Mouse (Mus musculus) limb, embryonic 12.5 days (tissue): Measurements from ENCODE around the gene Myl9. TPM values are rescaled to one million over a fixed set of nuclear protein-coding genes. Genes with fewer than 3 reads are reported as not detected.
A peak's percentile ranks its signal among the peaks of the same experiment; 100 is the strongest.

Source experiments
- ATAC-seq: fragments of 200-750 bp; cut with Nextera tagmentation; 2 replicates; pipeline ENCODE4 v1.8.0; 2017; ENCODE audit warnings: low read depth, moderate TSS enrichment; ENCODE audit not compliant: insufficient number of reproducible peaks, insufficient read depth, low FRiP score, low TSS enrichment
- H3K27ac ChIP-seq: fragments of 300-500 bp; sonication (generic); 2 replicates; pipeline ENCODE4 v1.5.1; 2016; ENCODE audit warnings: mild to moderate bottlenecking, moderate library complexity
- H3K27me3 ChIP-seq: fragments of 300-500 bp; sonication (generic); 2 replicates; pipeline ENCODE4 v1.6.1; 2016; ENCODE audit warnings: mild to moderate bottlenecking, moderate library complexity
- H3K36me3 ChIP-seq: fragments of 300-500 bp; sonication (generic); 2 replicates; pipeline ENCODE4 v1.6.1; 2016; ENCODE audit warnings: mild to moderate bottlenecking, moderate library complexity
- H3K4me1 ChIP-seq: fragments of 300-500 bp; sonication (generic); replicated peaks from 2 replicates; pipeline ENCODE4 v1.6.1; 2016
- H3K4me2 ChIP-seq: fragments of 300-500 bp; sonication (generic); 2 replicates; pipeline ENCODE4 v1.6.1; 2016; ENCODE audit warnings: mild to moderate bottlenecking, moderate library complexity
- H3K4me3 ChIP-seq: fragments of 300-500 bp; sonication (generic); replicated peaks from 2 replicates; pipeline ENCODE4 v1.5.1; 2016; ENCODE audit warnings: mild to moderate bottlenecking
- H3K9ac ChIP-seq: fragments of 300-500 bp; sonication (generic); replicated peaks from 2 replicates; pipeline ENCODE4 v1.6.1; 2016; ENCODE audit warnings: mild to moderate bottlenecking, moderate library complexity
- H3K9me3 ChIP-seq: fragments of 300-500 bp; sonication (generic); 2 replicates; pipeline ENCODE4 v1.6.1; 2016; ENCODE audit warnings: mild to moderate bottlenecking, moderate library complexity
- WGBS: fragments of 180-500 bp; shearing (Covaris S2); methylation state at CpG from one replicate; pipeline ENCODE4 v1.1.7; 2016; 5-methylcytosine and 5-hydroxymethylcytosine counted together
- polyA plus RNA-seq: library from polyadenylated mRNA; unstranded; fragments of >200 nt; fragmentation: Nextera tagmentation; extraction: Ambion mirVana; gene quantifications from 2 replicates; pipeline ENCODE4 v1.2.1, GENCODE M21; 2016

Gene Myl9
- polyA plus RNA-seq, 1 experiment from 2014 or later: 103 TPM

GRCm38 (mm10) chr2:156741998-156742397, 33.2 kb upstream of the Myl9 start:
- Histone ChIP-seq H3K4me2 (no peak overlapping the region), H3K36me3 (peaks cover 30% of the 10 kb centered on the region), H3K27ac (peak overlapping the region; percentile 35; the same call in 1 of the 2 replicates), H3K27me3 (no peaks in the 10 kb centered on the region), H3K4me3 (no peak overlapping the region), H3K9me3 (no peaks in the 10 kb centered on the region), H3K4me1 (peaks cover 23% of the 10 kb centered on the region), H3K9ac (no peak overlapping the region)
- 38% methylated on average over 4 of the region's 4 CpGs for WGBS
- no peak for ATAC-seq

- H3K4me2 ChIP-seq: no peak overlapping the region
- H3K9me3 ChIP-seq: no peaks in the 10 kb centered on the region
- 50% methylated on average over 3 of the region's 3 CpGs for WGBS
- H3K27ac ChIP-seq: no peak overlapping the region
- no peak overlapping the region for H3K4me3 ChIP-seq
- ATAC-seq: no peak
- H3K27me3 ChIP-seq: no peaks in the 10 kb centered on the region
- no peak overlapping the region for H3K9ac ChIP-seq
- peaks cover 19% of the 10 kb centered on the region for H3K4me1 ChIP-seq
- peaks cover 42% of the 10 kb centered on the region for H3K36me3 ChIP-seq
Observed at GRCm38 (mm10) chr2:156743248-156743647, 32.0 kb upstream of the Myl9 start.

GRCm38 (mm10) chr2:156744414-156744813, 30.8 kb upstream of the Myl9 start:
- no peaks in the 10 kb centered on the region for H3K27me3 ChIP-seq
- H3K27ac ChIP-seq: no peak overlapping the region
- no peak for ATAC-seq
- no peaks in the 10 kb centered on the region for H3K9me3 ChIP-seq
- H3K9ac ChIP-seq: no peak overlapping the region
- 86% methylated on average over 5 of the region's 5 CpGs for WGBS
- H3K4me2 ChIP-seq: no peak overlapping the region
- peaks cover 49% of the 10 kb centered on the region for H3K36me3 ChIP-seq
- no peak overlapping the region for H3K4me3 ChIP-seq
- H3K4me1 ChIP-seq: peaks cover 19% of the 10 kb centered on the region

GRCm38 (mm10) chr2:156747315-156747714, 27.9 kb upstream of the Myl9 start:
- Histone ChIP-seq H3K4me3 (no peak overlapping the region), H3K27ac (no peak overlapping the region), H3K9ac (no peak overlapping the region), H3K9me3 (no peaks in the 10 kb centered on the region), H3K27me3 (no peaks in the 10 kb centered on the region), H3K4me2 (no peak overlapping the region), H3K4me1 (peaks cover 4% of the 10 kb centered on the region; the same call in 1 of the 2 replicates), H3K36me3 (peaks cover 71% of the 10 kb centered on the region)
- no peak for ATAC-seq
- WGBS: 92% methylated on average over 3 of the region's 3 CpGs

- 92% methylated on average over 8 of the region's 8 CpGs for WGBS
- H3K36me3 ChIP-seq: peaks cover 90% of the 10 kb centered on the region
- no peak for ATAC-seq
Observed at GRCm38 (mm10) chr2:156749687-156750086, 25.5 kb upstream of the Myl9 start.

GRCm38 (mm10) chr2:156756937-156757336, 18.3 kb upstream of the Myl9 start:
- no peak for ATAC-seq
- 97% methylated on average over 9 of the region's 9 CpGs for WGBS
- H3K36me3 ChIP-seq: peaks cover 95% of the 10 kb centered on the region
- no peak overlapping the region for H3K4me3 ChIP-seq
- H3K4me2 ChIP-seq: no peak overlapping the region
- H3K4me1 ChIP-seq: no peaks in the 10 kb centered on the region
- no peak overlapping the region for H3K9ac ChIP-seq
- H3K27me3 ChIP-seq: no peaks in the 10 kb centered on the region
- no peak overlapping the region for H3K27ac ChIP-seq
- H3K9me3 ChIP-seq: peaks cover 16% of the 10 kb centered on the region

More at GRCm38 (mm10) chr2:156749687-156750086, 25.5 kb upstream of the Myl9 start:
- Histone ChIP-seq H3K4me3 (no peak overlapping the region), H3K9me3 (no peaks in the 10 kb centered on the region), H3K9ac (no peak overlapping the region), H3K4me1 (no peaks in the 10 kb centered on the region), H3K27me3 (no peaks in the 10 kb centered on the region), H3K27ac (no peak overlapping the region), H3K4me2 (no peak overlapping the region)

GRCm38 (mm10) chr2:156760843-156761505, 14.2 kb upstream of the Myl9 start:
- no peak for ATAC-seq
- no peaks in the 10 kb centered on the region for H3K27me3 ChIP-seq
- 87% methylated on average over 5 of the region's 5 CpGs for WGBS
- no peak overlapping the region for H3K4me3 ChIP-seq
- no peak overlapping the region for H3K27ac ChIP-seq
- no peak overlapping the region for H3K4me2 ChIP-seq
- peaks cover 85% of the 10 kb centered on the region for H3K36me3 ChIP-seq
- H3K4me1 ChIP-seq: peaks cover 11% of the 10 kb centered on the region
- peaks cover 16% of the 10 kb centered on the region for H3K9me3 ChIP-seq
- H3K9ac ChIP-seq: no peak overlapping the region

- no peak overlapping the region for H3K4me2 ChIP-seq
- 93% methylated on average over 17 of the region's 17 CpGs for WGBS
- no peak for ATAC-seq
- H3K27ac ChIP-seq: no peak overlapping the region
- H3K9me3 ChIP-seq: peaks cover 16% of the 10 kb centered on the region
- peaks cover 77% of the 10 kb centered on the region for H3K36me3 ChIP-seq
- H3K9ac ChIP-seq: no peak overlapping the region
- H3K4me1 ChIP-seq: peaks cover 11% of the 10 kb centered on the region
- no peaks in the 10 kb centered on the region for H3K27me3 ChIP-seq
- no peak overlapping the region for H3K4me3 ChIP-seq
Observed at GRCm38 (mm10) chr2:156761521-156762278, 13.5 kb upstream of the Myl9 start.

- Histone ChIP-seq H3K4me1 (peaks cover 11% of the 10 kb centered on the region), H3K27me3 (no peaks in the 10 kb centered on the region), H3K9me3 (peaks cover 14% of the 10 kb centered on the region), H3K4me3 (no peak overlapping the region), H3K9ac (no peak overlapping the region), H3K36me3 (peaks cover 69% of the 10 kb centered on the region), H3K4me2 (no peak overlapping the region), H3K27ac (no peak overlapping the region)
- ATAC-seq: no peak
- 81% methylated on average over 21 of the region's 21 CpGs for WGBS
Observed at GRCm38 (mm10) chr2:156762499-156762898, 12.7 kb upstream of the Myl9 start.

- peaks cover 63% of the 10 kb centered on the region for H3K36me3 ChIP-seq
- H3K4me1 ChIP-seq: peaks cover 11% of the 10 kb centered on the region
- WGBS: 87% methylated on average over 11 of the region's 11 CpGs
Observed at GRCm38 (mm10) chr2:156763101-156763500, 12.1 kb upstream of the Myl9 start.

GRCm38 (mm10) chr2:156764022-156764421, 11.2 kb upstream of the Myl9 start:
- Histone ChIP-seq H3K4me2 (no peak overlapping the region), H3K4me1 (peaks cover 11% of the 10 kb centered on the region), H3K27me3 (no peaks in the 10 kb centered on the region), H3K9ac (no peak overlapping the region), H3K9me3 (no peaks in the 10 kb centered on the region), H3K36me3 (peaks cover 54% of the 10 kb centered on the region), H3K4me3 (no peak overlapping the region), H3K27ac (peak overlapping the region; percentile 56; the same call in 1 of the 2 replicates)
- 88% methylated on average over 10 of the region's 10 CpGs for WGBS
- no peak for ATAC-seq

More at GRCm38 (mm10) chr2:156763101-156763500, 12.1 kb upstream of the Myl9 start:
- no peak overlapping the region for H3K4me3 ChIP-seq
- no peak for ATAC-seq
- H3K27ac ChIP-seq: no peak overlapping the region
- peaks cover 8% of the 10 kb centered on the region; the same call in 1 of the 2 replicates for H3K9me3 ChIP-seq
- H3K4me2 ChIP-seq: no peak overlapping the region
- H3K9ac ChIP-seq: no peak overlapping the region
- H3K27me3 ChIP-seq: no peaks in the 10 kb centered on the region
